Mouse (Mus musculus): ENCODE results near the gene Trp53tg5.

The Trp53tg5 gene

DNA sequence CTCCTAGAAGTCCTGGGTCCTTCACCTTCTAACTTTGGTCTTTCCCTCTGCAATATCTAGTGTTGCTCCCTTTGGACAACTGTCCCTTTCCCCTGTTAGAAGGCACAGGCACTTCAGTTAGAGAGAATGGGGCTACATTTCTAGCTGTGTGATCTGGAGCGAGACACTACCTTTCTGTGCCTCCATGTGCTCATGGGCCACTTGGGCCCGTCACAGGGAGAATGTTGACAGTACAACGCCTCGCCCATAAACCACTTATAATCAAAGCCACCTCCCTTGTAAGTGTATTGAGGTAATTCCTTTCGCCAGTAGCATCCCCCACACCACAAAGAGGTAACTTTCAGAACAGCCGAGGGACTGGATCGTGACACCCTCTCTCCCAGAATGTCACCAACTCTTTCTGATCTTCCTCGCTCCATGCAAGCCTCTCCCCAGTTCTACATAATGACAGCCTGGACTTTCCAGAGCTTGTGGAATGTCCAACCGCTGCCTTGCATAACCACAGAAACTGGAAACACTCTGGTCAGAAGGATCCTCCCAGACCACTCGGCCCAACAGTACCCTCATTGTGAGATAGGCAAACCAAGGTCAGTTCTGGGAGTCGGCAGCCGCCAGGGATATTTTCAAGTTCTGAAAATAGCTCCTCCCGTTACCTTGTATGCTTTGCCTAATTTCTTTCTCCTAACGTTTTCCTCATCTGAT lies 24.0 kb downstream of the Trp53tg5 start:
- no peak for DNase-seq (ENCODE audit: low spot score)

DNA sequence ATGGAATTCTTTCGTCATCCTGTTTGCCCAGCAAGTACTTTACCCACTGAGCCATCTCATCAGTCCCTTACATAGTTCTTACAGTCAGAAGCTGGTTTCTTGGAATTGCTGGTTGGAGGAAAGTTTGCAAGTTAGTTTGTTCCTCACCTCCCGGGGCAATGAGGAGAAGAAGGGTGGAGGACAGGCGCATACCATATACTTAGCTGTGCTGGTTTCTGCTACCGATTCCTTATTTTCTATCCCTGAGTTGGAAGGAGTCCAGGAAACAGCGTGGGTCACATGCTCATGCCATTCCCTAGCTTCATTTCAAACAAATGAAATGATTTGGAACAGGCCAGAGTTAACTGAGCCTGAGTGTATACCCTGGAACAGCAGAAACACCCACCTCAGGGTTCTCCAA lies 24.6 kb downstream of the Trp53tg5 start:
- no peak for DNase-seq (ENCODE audit: low spot score)

DNA sequence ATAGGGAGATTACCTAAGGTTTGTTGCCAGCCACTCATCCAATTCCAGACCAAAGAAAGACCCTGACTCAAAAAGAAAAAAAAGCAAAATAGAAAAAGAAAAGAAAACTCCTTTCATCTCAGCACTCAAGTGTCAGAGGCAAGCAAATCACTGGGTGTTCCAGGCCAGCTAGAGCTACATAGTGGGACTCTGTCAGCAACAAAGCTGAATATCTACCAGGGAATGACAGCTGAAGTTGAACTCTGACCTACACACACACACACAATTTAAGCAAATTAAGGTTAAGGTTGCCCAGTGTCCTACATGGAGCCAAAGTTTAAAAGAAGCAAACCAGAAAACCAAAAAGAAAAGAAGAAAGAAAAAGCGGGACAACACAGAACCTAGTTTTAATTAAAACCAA lies 25.4 kb downstream of the Trp53tg5 start:
- DNase-seq (ENCODE audit: low spot score): no peak

DNA sequence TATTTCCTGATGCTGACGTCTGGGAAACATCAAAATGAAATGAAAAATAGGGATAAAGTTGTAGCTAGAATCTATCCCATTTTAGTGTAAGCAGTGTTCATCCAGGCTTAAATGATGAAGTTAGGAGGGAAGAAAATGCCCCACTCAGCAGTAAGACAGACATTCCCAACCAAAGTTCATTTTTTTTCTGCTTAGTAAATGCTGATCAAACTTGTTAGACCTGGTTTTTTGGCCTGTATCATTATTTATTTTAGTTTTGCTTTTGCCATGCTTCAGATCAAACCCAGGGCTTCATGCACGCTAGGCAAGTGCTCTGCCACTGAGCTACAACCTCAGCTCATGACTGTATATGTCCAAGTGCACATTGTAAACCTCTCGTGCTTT lies 27.4 kb downstream of the Trp53tg5 start:
- no peak for DNase-seq (ENCODE audit: low spot score)

DNA sequence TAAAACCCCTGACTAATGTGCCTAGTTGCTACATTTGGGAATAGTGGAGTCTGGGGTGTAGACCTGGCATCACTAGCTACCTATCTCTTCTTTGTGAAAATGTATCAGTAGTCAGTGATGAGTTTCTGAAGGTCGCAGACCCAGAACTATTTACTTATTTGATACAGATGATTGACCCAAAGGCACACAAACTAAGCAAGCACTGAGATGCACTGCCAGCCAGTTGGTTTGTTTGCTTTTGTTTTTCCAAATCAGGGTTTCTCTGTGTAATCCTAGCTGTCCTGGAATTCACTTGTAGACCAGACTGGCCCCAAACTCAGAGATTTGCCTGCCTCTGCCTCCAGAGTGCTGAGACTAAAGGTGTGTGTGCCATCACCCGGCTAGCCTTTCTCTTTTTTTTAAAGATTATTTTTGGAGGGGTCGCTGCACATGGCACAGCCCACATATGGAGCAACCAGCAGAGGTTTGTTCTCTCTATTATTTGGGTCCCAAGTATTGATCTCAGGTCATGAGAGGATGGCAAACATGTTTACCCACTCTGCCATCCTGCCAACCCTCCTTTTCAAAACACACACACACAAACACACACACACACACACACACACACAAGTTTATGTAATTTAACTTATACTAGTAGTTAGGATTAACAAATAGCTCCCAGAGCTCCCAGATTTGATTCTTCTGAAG lies 28.0 kb downstream of the Trp53tg5 start:
- DNase-seq (ENCODE audit: low spot score): no peak

DNA sequence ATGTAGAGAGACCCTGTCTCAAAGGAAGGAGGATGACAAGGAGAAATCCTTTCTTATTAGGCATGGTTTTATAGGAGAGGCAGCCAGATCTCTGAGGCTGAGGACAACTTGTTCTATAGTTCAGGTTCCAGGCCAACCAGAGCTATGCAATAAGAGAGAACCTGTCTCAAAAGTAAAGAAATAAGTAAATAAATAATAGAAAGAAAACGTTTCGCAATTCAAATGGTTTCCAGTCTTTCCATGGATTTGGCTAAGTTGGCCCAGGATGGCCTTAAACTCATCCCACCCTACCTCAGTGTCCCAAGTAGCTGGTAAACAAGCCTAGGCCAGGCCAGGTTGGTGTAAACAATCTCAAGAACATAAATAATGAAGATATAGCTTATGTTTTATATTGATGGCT lies 28.8 kb downstream of the Trp53tg5 start:
- no peak for DNase-seq (ENCODE audit: low spot score)

DNA sequence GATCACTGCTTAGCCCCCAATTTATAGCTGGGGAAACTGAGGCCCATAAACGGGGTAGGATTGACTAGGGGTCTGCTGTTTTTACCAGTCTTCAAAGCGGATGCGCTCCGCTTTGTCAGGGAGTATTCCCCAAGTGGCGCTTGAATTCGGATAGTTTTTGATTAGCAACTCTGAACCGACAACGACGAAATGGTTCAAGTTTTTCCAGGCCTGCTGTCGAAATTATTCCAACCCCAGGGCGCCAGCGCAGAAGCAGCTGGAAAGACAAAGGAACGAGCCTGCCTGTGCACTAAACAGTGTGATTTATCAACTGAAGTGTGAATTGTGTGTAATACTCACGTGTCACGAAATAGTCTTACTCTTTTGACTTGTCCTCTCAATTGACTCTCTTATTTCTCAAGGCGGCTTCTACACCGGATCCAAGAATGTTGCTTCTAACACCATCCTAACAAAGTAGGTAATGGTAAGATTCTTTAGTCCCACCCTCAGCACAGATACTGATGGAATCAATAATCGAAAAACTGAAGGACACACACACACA lies 30.0 kb downstream of the Trp53tg5 start, which contains the start of gene Sdc4:
Gene Sdc4 (minus strand): TSS at position 428 of the 541 bp plus-strand sequence.
- DNase-seq (ENCODE audit: low spot score): no peak

DNA sequence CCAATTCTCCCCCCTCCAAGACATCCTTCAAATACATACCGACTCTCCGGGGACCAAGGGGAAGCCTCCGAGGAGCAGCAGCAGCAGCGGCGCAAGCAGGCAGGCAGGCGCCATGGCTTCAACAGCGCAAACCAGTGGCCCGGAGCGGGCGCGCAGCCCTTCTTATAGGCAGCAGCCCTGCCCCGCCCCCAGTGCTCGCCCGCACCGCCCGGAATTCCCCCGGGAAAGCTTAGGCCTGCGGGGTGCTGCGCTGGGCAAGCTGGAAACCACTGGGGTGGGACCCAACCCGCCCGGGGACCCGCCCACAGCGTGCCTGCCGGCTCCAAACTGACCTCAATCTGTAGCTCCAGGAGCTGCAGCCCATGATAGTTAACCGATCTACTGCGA lies 30.5 kb downstream of the Trp53tg5 start:
- DNase-seq (ENCODE audit: low spot score): no peak

DNA sequence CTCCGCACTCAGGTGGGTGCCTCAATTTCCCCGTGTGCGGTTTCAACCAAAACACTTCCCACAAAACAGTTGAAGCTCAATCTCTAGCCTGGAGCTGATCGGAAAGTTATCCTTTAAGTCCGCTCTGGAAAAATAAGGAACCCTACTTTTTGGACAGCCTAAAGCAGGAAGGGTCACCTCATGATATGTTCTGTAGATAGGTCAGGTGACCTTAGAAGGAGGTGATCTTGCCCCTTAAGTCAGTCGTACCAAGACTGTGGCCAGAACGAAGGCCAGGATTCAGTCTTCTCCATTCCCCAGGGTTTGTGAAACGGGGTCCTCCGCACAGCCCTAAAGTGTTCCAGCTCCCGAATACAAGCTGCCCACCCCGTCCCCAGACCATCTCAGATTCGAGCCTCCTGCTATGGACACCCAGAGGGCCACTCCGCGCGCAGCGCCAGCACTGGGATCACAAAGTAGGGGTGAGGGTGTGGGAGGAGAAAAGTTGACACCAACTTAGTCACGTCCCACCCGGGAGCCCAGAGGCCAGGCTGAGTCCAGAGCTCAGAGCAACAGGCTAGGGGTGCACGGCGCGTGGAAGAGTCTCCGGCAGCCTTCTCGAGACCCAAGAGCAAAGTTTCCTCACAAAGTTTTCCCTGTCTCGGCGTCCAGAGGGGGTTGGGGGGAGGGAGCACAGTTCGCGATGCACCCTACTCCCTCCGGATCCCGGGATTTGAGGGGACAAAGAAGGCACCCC lies 31.0 kb downstream of the Trp53tg5 start:
- DNase-seq (ENCODE audit: low spot score): no peak

DNA sequence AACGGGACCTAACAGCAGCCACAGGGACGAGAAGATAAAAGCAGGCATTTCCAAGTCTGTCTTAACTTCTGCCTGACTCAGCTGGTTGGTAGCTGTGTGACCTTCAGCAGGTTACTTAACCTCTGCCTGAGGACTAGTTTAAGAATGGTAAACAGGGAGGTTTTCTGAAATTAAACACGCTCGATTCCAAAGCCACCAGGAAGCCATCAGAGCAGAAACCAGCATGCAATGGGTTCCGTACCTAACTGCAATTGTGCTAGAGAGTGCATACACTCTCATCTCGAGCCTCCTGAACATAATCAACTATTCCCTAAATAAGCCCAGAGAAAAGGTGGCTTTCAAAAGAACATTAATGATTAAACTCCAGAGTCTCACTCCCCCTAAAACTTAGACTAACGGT lies 31.8 kb downstream of the Trp53tg5 start:
- no peak for DNase-seq (ENCODE audit: low spot score)

DNA sequence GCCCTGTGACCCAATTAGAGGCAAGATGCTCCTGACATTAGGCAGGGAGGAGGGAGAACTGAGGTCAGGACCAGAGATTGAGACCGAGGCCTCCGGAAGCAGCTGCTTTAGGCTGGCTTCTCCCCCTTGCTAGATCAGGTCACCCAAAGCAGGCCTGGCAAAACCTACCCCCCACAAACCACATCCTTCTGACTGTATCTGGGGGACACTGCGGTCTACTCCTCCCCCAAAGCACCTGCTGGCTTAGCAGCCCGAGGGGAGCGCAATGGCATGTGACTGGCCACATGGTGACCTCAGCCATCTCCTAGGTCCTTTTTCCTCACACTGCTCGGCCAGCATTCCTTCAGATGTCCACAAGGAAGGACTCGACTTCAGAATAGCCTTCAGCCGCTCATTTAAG lies 32.4 kb downstream of the Trp53tg5 start:
- no peak for DNase-seq (ENCODE audit: low spot score)

DNA sequence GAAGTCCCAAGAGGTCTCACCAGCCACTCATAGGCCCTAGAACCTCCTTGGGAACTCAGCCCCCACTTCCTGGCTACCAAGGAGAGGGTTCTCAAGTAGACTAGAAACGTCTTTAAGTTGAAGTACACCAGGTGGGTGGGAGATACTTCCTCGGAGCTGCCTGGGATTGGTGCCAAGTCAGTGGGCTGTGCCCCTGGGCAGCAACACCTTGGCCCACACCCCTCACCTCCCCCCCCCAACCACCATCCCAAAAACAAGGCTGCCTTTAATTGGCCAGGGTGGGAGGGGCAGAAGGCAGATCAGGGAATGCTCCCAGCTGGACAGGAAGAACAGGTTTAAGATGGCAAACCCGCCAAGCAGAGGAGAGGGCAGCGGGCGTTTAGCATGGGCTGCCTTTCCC lies 33.2 kb downstream of the Trp53tg5 start:
- no peak for DNase-seq (ENCODE audit: low spot score)

DNA sequence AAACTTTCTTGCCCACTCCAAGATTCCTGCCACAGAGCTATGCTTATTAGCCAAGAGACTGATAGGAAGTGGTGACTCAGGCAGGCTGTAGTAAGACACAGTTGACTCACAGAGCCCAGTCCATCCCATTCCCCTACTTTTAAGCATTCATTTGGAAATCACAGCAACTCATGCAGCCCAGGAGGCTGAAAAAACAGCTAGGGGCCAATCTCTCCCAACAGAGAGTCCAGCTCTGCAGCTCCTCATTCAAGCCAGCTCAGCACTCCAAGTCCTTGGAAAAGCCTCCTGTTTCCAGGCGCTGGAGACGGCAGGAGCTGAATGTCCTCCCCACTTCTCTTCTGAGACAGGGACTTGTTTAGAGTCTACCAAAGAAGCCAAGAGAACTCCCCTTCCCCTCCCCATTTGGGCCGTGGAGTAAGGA lies 34.5 kb downstream of the Trp53tg5 start:
- DNase-seq (ENCODE audit: low spot score): no peak

DNA sequence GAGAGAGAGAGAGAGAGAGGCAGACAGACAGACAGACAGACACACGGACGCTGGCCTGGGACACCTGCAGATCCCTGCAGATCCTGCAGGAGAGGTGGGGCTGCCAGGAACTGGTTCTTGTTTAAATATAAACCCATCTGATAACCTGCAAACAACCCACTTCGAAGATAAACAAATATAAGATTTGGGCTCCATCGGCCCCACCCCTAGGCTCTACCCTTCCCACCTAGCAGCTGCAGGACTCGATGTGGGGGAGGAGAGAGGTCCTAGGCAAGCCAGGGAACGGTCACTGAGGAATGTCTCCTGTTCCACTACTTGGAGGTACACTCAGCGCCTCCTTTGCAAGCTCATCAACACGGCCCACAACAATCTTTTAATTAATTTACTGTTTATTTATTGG lies 35.3 kb downstream of the Trp53tg5 start:
- no peak for DNase-seq (ENCODE audit: low spot score)

DNA sequence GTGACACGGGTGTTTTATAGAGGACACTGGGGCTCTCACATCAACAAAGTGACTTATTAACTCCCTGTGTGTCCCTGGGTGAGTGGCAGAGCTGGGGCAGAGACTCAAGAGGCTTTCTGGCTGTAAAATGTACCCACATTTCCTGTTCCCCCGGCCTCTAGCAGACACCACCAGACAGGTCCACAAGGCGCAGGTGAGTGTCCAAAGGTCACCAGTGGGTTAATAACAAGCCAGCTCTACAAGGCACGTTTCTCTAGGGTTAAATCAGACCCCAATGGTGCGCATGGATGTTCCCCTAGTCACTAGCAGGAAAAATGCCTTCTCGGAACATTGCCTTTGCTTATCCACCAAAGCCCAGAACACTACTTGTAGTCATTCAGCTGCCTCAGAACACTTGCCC lies 35.8 kb downstream of the Trp53tg5 start:
- no peak for DNase-seq (ENCODE audit: low spot score)

DNA sequence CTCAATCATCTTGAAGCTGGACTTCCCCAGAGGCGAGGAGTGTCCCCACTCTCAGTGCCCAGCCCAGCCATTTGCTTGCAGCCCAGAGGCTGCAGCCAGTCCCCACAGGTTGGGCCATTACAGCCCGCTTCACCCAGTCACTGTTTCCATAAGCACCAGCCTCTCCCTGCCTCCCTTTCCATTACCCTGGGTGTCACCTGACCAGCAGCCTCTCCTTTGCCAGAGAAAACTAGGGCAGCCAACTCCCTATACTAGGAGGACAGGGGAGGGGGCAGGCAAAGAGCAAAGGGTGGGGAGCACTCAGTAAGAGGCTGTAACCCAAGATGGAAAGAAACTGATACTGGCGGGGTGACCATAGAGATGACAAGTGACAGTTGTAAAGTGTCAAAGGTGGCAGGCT lies 36.6 kb downstream of the Trp53tg5 start:
- DNase-seq (ENCODE audit: low spot score): no peak

DNA sequence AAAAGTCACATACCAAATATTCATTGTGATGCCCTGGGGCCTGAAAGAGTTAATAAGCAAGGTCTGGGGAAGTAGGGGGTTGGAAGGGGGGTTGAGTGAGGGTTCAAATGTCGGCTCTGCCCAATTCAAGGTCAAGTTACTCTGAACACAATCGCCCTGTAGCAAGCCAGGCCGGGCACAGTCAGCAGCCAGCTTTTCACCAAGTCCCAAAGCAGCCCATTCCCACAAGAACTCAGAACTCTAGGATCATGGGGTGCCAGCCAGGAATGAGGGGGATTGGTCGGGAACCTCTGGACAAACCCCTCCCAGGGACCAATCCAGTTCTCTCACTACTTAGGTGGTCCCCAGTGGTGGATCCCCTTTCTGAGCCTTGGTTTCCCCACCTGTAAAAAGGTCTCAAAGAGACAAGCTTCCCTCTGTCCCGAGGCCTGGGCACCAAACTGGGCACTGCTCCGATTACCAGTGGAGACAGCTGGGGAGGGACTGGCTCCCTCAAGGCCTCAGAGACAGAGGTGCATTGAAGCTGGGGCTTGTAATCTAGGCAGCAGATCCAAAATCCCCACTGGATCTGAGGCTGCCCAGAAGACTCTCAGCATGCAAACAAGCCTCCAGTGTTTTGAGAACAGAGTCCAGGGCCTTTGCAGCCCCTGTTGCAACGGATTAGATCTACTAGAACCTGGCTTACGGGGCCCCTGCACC lies 37.2 kb downstream of the Trp53tg5 start:
- DNase-seq (ENCODE audit: low spot score): no peak

DNA sequence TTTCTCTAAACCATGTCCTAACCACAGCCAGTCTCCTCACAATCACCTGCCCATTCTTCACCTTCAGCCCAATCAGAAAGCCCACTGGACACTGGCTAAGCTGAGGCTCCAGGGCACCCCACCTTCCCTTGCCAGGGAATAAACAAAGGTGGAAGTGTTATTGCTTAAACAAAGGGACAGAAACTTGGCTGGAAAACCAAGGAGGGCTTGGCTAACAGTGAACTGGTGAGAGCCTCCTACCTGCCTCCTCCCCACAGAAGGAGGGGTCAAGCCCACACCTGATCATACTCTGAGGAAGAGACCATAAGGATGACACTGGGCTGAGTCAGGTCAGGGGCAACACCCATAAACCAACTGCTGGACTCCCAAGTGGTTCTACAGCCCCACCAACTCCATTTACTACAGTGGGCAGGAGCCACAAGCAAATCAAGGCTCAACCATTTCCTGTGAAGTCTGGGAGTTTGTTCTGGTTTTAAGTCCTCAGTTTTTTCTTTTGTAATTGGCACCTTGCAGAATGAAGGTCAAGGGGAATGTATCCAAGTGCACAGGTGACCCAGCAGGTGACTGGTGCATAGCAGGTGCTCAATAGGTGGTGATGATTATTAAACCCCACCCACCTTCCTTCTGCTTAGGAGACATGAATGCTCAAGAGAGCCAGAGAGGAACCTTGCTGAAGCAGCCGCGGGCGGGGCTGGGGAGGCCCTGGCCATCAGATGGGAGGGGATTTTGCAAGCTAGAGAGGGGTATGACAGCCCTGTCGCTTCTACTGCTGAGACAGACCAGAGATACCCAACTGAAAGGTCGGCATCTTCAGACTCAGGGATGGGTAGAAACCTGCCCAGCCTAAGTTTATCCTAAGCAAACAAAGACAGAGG lies 38.1 kb downstream of the Trp53tg5 start:
- DNase-seq (ENCODE audit: low spot score): no peak

DNA sequence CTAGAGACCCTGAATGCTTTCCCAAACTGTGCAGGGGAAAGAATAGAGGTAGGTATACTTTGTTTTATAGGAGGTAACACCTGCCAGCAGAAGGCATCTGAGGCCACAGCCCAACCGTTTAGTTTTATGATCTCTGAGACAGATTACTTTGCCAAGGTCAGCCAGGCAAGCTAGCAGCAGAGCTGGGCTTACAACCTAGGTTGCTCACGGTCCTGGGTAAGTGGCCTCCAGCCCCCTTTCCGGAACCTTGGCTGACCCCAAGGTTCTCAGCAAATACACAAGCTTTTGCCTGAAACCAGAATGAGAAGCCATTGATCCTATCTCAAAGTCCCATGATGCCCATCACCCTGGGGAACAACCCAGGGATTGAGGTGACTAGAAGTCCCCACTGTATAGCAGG lies 38.8 kb downstream of the Trp53tg5 start:
- no peak for DNase-seq (ENCODE audit: low spot score)

DNA sequence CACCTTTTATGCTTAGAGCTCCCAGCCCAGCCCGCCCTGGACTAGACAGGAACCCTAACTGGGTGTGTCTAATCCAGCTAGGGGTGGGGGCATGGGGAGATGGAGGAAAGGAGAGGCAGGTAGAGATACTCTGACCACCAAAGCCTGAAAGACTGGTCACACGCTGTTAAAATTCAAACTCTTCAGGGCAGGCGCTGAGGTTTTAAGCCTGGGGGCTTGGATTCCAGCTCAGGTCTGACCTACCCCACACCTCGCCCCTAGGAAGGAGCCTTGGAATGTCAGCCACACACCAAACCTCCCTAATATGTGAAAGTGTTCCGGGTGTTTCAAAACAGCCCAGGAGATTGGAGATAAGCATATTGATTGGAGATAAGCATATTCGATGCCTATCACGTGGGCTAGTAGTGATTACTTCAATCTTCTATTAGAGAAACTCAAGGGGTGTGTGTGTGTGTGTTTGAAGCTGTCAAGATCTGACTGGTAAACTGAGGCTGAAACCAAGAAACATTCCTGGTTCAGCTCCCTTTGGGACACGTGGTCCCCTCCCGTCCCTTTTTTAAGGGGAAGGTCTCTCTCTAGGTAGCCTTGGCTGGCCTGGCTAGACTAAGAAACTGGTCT lies 40.1 kb downstream of the Trp53tg5 start:
- no peak for DNase-seq (ENCODE audit: low spot score)
